Mouse (Mus musculus): Measurements from ENCODE around the gene Tmem80. TPM values are rescaled to one million over a fixed set of nuclear protein-coding genes. Genes with fewer than 3 reads are reported as not detected.

Gene Tmem80
- polyA plus RNA-seq, 1 experiment from 2014 or later, result 66.0 TPM

DNA sequence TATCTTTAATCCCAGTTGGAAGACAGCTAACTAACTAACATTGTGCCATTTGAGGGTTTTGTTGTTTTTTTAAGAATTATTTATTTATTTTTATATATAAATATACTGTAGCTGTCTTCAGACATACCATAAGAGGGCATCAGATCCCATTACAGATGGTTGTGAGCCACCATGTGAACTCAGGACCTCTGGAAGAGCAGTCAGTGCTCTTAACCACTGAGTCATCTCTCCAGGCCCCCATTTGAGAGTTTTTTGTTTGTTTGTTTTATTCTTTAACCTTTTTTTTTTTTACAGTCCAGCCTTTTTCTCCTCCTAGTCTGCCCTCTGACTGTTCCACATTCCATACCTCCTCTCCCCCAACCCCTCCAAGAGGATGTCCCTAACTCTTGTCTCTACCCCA, 3.2 kb downstream of the Tmem80 start:
- H3K36me3 ChIP-seq (ENCODE audit: poor library complexity, severe bottlenecking), result peaks cover 32% of the 10 kb centered on the region
- no peak for ATAC-seq
- H3K27ac ChIP-seq, result no peak overlapping the region
- no peaks in the 10 kb centered on the region for H3K27me3 ChIP-seq
- no peak overlapping the region for H3K4me2 ChIP-seq
- H3K4me1 ChIP-seq, result peaks cover 22% of the 10 kb centered on the region
- H3K9ac ChIP-seq, result no peak overlapping the region
- H3K4me3 ChIP-seq, result no peak overlapping the region
- no peaks in the 10 kb centered on the region for H3K9me3 ChIP-seq (replicated peaks)

DNA sequence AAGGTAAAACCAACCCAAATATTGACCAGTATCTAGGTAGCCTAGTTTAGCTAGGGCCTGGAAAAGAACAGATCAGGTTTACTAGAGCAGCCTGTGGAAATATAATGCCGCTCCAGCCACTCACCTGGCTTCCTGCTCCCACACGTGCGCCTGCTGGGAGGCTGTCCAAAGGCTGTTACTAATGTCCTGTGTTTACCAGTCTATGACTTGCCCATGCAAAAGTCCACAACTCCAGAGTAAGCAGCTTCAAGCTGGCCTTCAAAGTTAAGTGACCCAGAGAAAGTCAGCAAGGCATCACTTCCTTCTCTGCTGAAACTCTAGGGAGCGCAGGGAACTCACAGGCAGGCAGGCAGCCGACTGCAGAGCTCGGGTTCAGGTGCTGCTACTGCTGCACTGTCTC, 4.5 kb downstream of the Tmem80 start:
- Histone ChIP-seq H3K4me2 (no peak overlapping the region), H3K4me3 (no peak overlapping the region), H3K9me3 (replicated peaks) (no peaks in the 10 kb centered on the region), H3K27me3 (no peaks in the 10 kb centered on the region), H3K4me1 (peaks cover 9% of the 10 kb centered on the region), H3K9ac (no peak overlapping the region; the same call in 1 of the 2 replicates), H3K36me3 (ENCODE audit: poor library complexity, severe bottlenecking) (peaks cover 38% of the 10 kb centered on the region), H3K27ac (no peak overlapping the region)
- WGBS, result 84% methylated on average over 6 of the region's 6 CpGs
- ATAC-seq, result no peak

- Histone ChIP-seq H3K4me3 (no peak overlapping the region), H3K4me2 (no peak overlapping the region), H3K4me1 (peaks cover 8% of the 10 kb centered on the region; the same call in 1 of the 2 replicates), H3K36me3 (ENCODE audit: poor library complexity, severe bottlenecking) (peaks cover 38% of the 10 kb centered on the region), H3K9me3 (replicated peaks) (no peaks in the 10 kb centered on the region), H3K27ac (no peak overlapping the region), H3K9ac (peak overlapping the region; percentile 1; the same call in 1 of the 2 replicates), H3K27me3 (peaks cover 19% of the 10 kb centered on the region)
- ATAC-seq, result no peak
- 81% methylated on average over 2 of the region's 2 CpGs for whole genome bisulfite sequencing
Observed at GRCm38 (mm10) chr7:141335044-141335579, 7.6 kb downstream of the Tmem80 start.

- Histone ChIP-seq H3K36me3 (ENCODE audit: poor library complexity, severe bottlenecking) (peaks cover 38% of the 10 kb centered on the region), H3K9me3 (replicated peaks) (no peaks in the 10 kb centered on the region), H3K9ac (no peak overlapping the region), H3K4me1 (peaks cover 8% of the 10 kb centered on the region; the same call in 1 of the 2 replicates), H3K27ac (no peak overlapping the region), H3K27me3 (peaks cover 19% of the 10 kb centered on the region), H3K4me3 (no peak overlapping the region), H3K4me2 (no peak overlapping the region)
- 93% methylated on average over 4 of the region's 4 CpGs for WGBS
- ATAC-seq, result no peak
Observed at GRCm38 (mm10) chr7:141335682-141336081, 8.1 kb downstream of the Tmem80 start.

DNA sequence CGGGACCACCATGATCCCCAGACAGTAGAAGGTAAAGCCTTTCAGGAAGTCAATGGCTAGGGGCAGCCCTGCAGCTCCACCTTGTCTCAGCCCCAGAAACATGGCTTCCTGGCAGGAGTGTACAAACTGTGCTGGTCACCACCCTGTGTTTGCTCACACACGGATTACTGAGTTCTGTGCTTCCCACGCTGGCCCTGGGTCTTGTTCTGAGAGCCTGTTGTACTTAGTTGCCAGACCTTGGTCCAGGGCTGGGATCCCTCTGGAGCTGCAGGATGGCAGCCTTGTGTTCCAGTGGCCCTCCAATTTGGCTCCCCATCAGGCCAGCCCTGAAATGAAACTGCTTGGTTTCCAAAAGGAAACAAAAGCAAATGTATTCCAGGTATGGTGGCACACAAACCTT, 8.8 kb downstream of the Tmem80 start:
- Histone ChIP-seq H3K9ac (no peak overlapping the region), H3K4me2 (no peak overlapping the region), H3K9me3 (replicated peaks) (no peaks in the 10 kb centered on the region), H3K4me3 (no peak overlapping the region), H3K4me1 (peaks cover 8% of the 10 kb centered on the region; the same call in 1 of the 2 replicates), H3K27me3 (peaks cover 19% of the 10 kb centered on the region), H3K36me3 (ENCODE audit: poor library complexity, severe bottlenecking) (peaks cover 38% of the 10 kb centered on the region), H3K27ac (no peak overlapping the region)
- WGBS, result 84% methylated on average over 3 of the region's 3 CpGs
- ATAC-seq, result no peak

- Histone ChIP-seq H3K9ac (no peak overlapping the region), H3K27ac (no peak overlapping the region), H3K36me3 (ENCODE audit: poor library complexity, severe bottlenecking) (peaks cover 31% of the 10 kb centered on the region), H3K27me3 (peaks cover 19% of the 10 kb centered on the region), H3K4me1 (peaks cover 8% of the 10 kb centered on the region; the same call in 1 of the 2 replicates), H3K4me2 (no peak overlapping the region), H3K4me3 (no peak overlapping the region), H3K9me3 (replicated peaks) (no peaks in the 10 kb centered on the region)
- WGBS, result 77% methylated on average over 3 of the region's 3 CpGs
- ATAC-seq, result no peak
Observed at GRCm38 (mm10) chr7:141337716-141338416, 10.3 kb downstream of the Tmem80 start.

GRCm38 (mm10) chr7:141338576-141339131, 11.1 kb downstream of the Tmem80 start, which contains the start of gene Eps8l2:
Gene Eps8l2, plus strand, starts transcription at chr7:141338880.
- 3% methylated on average over 23 of the region's 23 CpGs for WGBS
- no peak for ATAC-seq
- Histone ChIP-seq H3K9ac (peak within 1 kb of the TSS; percentile 41; the same call in 1 of the 2 replicates), H3K27ac (no peak within 1 kb of the TSS), H3K9me3 (replicated peaks) (no peaks in the 10 kb centered on the region), H3K4me3 (no peak within 1 kb of the TSS; the same call in 1 of the 2 replicates), H3K27me3 (peaks cover 19% of the 10 kb centered on the region), H3K4me2 (peak within 1 kb of the TSS; percentile 27), H3K36me3 (ENCODE audit: poor library complexity, severe bottlenecking) (peaks cover 23% of the 10 kb centered on the region), H3K4me1 (peaks cover 8% of the 10 kb centered on the region; the same call in 1 of the 2 replicates)

GRCm38 (mm10) chr7:141339215-141339920, 11.8 kb downstream of the Tmem80 start:
- H3K4me1 ChIP-seq, result peaks cover 8% of the 10 kb centered on the region; the same call in 1 of the 2 replicates

GRCm38 (mm10) chr7:141340023-141340422, 12.5 kb downstream of the Tmem80 start:
- no peak overlapping the region for H3K9ac ChIP-seq
- H3K4me1 ChIP-seq, result peaks cover 8% of the 10 kb centered on the region; the same call in 1 of the 2 replicates
- no peak overlapping the region for H3K27ac ChIP-seq
- no peak overlapping the region for H3K4me3 ChIP-seq
- no peak for ATAC-seq
- no peak overlapping the region for H3K4me2 ChIP-seq
- peaks cover 10% of the 10 kb centered on the region for H3K36me3 ChIP-seq (ENCODE audit: poor library complexity, severe bottlenecking)
- H3K9me3 ChIP-seq (replicated peaks), result no peaks in the 10 kb centered on the region
- WGBS, result 87% methylated on average over 7 of the region's 7 CpGs
- peaks cover 19% of the 10 kb centered on the region for H3K27me3 ChIP-seq

More at GRCm38 (mm10) chr7:141339215-141339920, 11.8 kb downstream of the Tmem80 start:
- peak overlapping the region; percentile 27 for H3K4me2 ChIP-seq
- no peak for ATAC-seq
- WGBS, result 38% methylated on average over 20 of the region's 20 CpGs
- no peaks in the 10 kb centered on the region for H3K9me3 ChIP-seq (replicated peaks)
- peaks cover 17% of the 10 kb centered on the region for H3K36me3 ChIP-seq (ENCODE audit: poor library complexity, severe bottlenecking)
- H3K9ac ChIP-seq, result peak overlapping the region; percentile 41; the same call in 1 of the 2 replicates
- peaks cover 19% of the 10 kb centered on the region for H3K27me3 ChIP-seq
- no peak overlapping the region for H3K4me3 ChIP-seq
- no peak overlapping the region for H3K27ac ChIP-seq

DNA sequence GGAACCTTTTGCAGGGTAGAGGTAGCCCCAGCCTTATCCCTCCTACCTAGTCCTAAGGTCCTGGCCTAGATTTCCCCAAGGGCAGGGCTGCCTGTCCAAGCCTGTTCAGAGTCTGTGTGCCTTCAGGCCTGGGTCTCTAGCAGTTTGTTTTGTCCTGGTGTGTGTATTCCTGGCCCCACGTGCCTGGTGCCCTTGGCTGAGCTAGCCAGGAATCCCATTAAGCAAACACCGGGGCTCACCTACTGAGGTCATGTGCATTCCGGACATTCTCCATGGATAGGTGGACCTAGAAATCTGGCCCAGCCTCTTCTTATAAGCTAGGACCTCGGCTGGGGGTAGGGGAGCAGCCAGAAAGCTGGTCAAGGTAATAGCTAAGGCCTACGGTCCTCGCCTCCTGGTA, 12.9 kb downstream of the Tmem80 start:
- no peak overlapping the region for H3K9ac ChIP-seq
- H3K9me3 ChIP-seq (replicated peaks), result no peaks in the 10 kb centered on the region
- H3K4me3 ChIP-seq, result no peak overlapping the region
- no peak overlapping the region for H3K4me2 ChIP-seq
- H3K36me3 ChIP-seq (ENCODE audit: poor library complexity, severe bottlenecking), result peaks cover 8% of the 10 kb centered on the region; the same call in 1 of the 2 replicates
- peaks cover 8% of the 10 kb centered on the region; the same call in 1 of the 2 replicates for H3K4me1 ChIP-seq
- no peak overlapping the region for H3K27ac ChIP-seq
- peaks cover 19% of the 10 kb centered on the region for H3K27me3 ChIP-seq
- 86% methylated on average over 6 of the region's 6 CpGs for WGBS
- ATAC-seq, result no peak

DNA sequence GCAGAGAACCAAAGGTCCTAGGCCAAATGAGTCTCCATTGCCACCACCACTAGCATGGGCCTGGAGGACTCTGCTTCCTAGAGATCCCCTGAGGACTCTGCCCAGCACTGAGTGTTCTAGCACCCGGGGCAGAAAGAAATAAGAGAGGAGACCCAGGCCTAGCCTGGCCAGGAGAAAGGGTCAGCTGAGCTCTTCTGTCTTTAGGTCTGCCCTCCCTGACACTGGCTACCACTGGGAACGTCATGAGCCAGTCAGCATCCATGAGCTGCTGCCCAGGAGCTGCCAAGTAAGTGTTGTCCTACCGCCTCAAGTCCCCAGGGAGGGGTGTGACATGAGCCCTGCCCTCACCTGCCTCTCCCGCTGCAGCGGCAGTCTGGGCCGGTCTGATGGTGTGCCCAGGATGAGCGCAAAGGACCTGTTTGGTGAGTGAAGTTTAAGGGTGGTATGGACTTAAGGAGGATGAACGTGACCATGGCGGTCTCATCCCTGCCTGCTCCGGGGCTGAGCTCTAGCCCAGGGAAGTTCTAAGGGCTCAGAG, 14.2 kb downstream of the Tmem80 start:
- peaks cover 8% of the 10 kb centered on the region; the same call in 1 of the 2 replicates for H3K4me1 ChIP-seq
- no peaks in the 10 kb centered on the region for H3K36me3 ChIP-seq (ENCODE audit: poor library complexity, severe bottlenecking)
- peaks cover 19% of the 10 kb centered on the region for H3K27me3 ChIP-seq
- no peak overlapping the region for H3K27ac ChIP-seq
- H3K4me2 ChIP-seq, result no peak overlapping the region
- 85% methylated on average over 10 of the region's 10 CpGs for WGBS
- no peak overlapping the region for H3K9ac ChIP-seq
- no peak overlapping the region for H3K4me3 ChIP-seq
- no peak for ATAC-seq
- H3K9me3 ChIP-seq (replicated peaks), result no peaks in the 10 kb centered on the region
